Mouse (Mus musculus) ZHBTc4 (cell line): ENCODE data around the gene Kat8.
A peak's percentile ranks its signal among the peaks of the same experiment; 100 is the strongest.
"Not testable (repeated sequence)": the region's sequence is repeated elsewhere in the genome, so short reads cannot be mapped to it uniquely, and the experiment has no call there.

Experiments
- DNase-seq: peaks from one replicate; pipeline ENCODE4 v3.0.0-alpha.2; 2011; ENCODE audit warnings: low read depth, low spot score

Kat8 gene

GRCm38 (mm10) chr7:127931351-127932135 lies 19.2 kb downstream of the Kat8 start:
- DNase-seq, result peak; percentile 83

GRCm38 (mm10) chr7:127932273-127933031 lies 20.1 kb downstream of the Kat8 start:
- DNase-seq, result peak; percentile 73

DNA sequence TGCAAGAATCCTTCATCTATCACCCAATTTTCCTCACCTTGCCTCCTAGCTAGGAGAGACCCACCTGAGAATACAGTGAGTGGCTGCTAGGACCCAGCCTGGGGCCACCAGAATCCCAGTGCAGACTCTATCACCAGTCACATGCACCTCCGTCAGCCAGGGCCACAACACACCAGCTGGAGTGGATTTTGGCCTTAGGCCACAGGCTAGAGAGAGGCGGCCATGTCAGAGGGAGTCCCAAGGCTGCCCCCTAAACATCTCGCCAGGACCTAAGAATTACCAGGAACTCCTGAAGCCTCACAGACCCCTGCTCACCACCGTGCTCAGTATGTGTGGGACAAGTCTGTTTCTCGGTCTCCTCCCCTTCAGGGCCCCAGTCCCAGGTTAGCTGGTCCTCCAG lies 21.8 kb downstream of the Kat8 start:
- DNase-seq, result no peak

DNA sequence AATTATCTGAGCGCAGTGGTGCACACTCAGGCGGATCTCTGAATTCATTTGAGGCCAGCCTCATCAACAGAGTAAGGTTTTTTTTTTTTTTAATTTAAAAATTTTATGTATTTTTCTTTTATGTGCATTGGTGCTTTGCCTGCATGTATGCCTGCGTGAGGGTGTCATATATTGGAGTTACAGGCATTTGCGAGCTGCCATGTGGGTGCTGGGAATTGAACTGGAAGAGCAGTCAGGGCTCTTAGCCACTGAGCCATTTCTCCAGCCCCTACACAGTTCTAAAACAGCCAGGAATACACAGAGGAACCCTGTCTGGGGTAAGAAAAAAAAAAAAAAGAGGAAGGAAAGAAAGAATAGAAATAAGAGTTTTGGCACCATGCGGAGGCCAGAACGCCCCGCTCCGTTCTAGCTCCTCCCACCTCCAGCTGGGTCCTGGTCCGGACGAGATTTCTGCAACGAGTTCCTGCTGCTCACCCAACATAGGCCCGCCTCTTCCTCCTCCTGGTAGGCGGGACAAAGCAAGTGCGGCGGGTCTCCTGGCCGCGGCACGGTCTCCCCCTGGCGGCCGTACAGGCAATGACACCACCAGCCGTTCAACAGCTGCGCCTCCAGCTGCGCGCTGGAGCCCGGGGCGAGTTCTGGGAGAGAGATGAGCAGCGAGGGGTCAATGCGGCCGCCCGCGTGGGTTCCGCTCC lies 22.9 kb downstream of the Kat8 start:
- peak; percentile 98 for DNase-seq

DNA sequence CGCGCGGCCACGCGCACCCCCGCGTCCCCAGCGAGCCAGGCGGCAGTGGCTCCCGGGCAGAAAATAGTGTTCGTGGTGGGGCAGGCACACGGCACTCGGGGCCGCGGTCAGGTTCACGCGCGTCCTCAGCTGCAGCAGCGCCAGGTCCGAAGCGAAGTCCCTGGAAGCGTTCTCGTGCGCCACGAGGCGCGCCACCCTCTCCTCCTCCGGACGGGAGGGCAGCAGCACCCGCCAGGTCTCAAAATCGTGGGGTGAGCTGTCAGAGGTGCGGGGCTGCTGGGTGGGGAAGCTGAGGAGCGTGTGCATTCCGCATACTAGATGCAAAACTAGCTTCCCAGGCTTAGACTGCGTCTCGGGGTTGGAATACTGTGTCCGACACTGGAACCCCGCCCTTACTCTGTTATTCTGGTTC lies 23.4 kb downstream of the Kat8 start:
- peak; percentile 74 for DNase-seq

DNA sequence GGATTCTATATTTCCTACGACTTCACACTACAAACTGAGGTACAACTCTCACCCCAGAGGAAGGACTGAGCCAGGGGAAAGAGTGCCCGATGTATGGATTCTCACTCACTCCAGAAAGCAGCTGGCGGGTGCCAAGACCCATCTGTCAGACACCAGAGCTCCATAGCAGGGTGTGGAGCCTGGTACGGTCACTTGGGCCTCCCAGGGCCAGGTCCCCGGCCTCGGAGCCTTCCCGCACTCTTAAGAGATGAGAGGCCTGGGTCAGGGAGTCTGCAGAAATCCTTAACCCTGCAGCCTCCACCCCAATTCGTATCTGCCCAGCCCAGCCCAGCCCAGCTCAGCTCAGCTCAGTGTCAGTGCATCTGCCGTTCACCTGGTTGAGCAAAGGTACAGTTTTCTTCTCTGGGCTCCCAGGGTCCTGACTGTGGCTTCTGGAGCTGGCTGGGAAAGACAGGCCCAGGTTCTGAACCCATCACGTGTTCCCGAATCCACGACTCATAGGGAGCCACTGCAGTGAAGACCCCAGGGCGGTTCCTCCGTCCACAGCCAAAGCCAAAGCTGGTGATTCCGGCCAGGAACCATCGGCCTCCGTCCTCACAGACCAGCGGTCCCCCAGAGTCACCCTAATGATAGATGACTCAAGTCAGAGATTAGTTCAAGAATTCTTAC lies 24.0 kb downstream of the Kat8 start:
- DNase-seq, result peak; percentile 17

DNA sequence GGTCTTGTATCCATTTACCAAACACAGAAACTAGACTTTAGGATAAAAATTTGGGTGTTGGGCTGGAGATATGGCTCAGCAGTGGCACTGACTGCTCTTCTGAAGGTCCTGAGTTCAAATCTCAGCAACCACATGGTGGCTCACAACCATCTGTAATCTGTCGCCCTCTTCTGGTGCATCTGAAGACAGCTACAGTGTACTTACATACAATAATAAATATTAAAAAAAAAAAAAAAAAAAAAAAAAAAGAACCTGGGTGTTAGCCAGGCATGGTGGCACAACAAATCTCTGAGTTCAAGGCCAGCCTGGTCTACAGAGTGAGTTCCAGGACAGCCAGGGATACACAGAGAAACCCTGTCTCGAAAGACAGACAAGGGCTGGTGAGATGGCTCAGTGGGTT lies 29.8 kb downstream of the Kat8 start:
- DNase-seq, result not testable (repeated sequence)

GRCm38 (mm10) chr7:127944614-127945013 lies 32.3 kb downstream of the Kat8 start:
- peak; percentile 59 for DNase-seq

DNA sequence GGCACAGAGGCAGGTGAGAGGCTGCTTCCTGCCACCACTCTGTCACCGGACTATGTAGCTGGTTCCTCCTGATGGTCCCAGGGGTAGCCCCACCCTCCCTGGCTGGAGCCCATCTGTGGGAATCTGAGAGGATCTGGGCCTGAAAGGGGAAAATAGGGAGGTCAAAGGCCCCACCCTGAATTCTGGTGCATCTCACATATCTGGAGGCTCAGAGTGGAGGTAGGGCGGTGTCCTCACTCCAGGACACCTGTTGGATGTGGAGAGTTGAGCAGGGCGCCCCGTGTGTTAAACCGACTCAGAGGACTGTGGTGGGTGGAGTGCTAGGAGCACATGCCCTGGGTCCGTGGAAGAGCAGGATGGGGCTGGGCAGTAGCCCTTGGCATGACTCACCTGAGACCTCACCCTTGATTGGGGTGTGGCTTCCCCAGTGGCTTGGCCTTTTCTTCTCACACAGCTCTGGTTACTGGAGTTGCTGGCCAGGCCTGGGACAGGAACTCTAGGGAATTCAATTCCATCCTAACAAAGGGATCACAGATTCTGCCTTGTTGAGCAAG lies 34.2 kb downstream of the Kat8 start, which contains the start of gene Prss36:
Prss36 (minus strand) TSS at position 256 of the 554 bp plus-strand sequence.
- no peak for DNase-seq

- peak; percentile 51 for DNase-seq
Measured at GRCm38 (mm10) chr7:127952864-127953581, 40.7 kb downstream of the Kat8 start.

DNA sequence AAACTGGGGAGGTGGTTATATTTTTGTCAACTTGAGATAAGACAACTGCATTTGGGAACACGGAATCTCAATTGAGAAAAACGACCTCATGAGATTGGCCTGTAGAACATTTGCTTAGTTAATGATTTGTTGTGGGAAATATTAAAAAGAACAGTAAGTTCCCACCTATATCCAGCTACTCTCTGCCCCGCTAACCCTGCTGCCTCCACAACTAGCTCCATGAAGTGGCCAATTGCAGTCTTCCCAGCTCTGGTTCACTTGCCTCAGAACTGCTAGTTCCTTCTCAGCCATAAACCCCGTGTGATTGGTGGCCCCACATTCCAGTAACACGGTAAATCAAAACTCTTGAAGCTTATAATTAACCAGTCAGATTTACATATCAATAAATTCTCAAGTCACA lies 47.0 kb downstream of the Kat8 start:
- DNase-seq, result no peak

GRCm38 (mm10) chr7:127966371-127966918 lies 54.1 kb downstream of the Kat8 start:
- peak; percentile 62 for DNase-seq

GRCm38 (mm10) chr7:127967004-127967921 lies 54.9 kb downstream of the Kat8 start, which contains the start of gene Fus:
Fus (plus strand) TSS chr7:127967457.
- peak; percentile 97 for DNase-seq

DNA sequence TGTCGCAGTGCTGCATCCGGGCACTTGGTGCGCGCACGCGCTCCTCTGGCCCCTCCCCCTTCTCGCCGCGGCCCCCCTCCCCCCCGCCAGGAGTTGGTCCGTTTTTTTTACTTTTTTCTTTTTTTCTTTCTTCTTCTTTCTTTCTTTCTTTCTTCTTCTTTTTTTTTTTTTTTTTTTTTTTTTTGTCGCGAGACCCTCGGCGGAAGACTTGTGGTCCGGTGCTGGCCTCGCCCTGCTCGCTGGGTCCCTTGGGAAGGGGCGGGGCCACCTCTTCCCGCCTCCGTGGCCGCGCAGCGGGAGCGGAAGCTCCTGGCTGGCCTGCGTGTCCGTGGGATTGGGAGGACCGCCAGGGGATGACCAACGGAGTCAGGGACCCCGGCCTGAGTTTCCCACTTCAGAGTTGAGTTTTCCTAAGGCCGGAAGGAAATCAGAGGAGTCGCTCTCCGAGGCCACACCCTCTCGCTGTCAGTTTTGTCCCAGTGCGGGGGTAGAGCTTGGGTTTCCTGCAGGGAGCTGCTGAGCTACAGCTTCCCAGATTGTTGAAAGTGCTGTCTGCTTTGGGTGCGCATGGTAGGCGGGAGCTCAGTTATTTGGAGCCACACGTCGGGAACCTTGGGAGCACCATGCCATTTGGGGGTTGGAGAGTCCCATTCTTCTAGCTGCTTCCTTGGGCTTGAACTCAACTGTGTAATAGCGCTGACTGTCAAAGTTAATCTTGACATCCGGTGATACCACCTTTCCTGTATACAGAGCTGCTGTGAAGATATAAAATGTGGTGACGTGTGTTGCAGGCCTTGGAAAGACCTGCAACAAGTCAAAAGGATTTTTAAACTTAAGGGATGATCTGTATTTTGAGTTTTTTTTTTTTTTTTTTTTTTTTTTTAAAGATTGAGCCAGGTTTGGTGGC lies 55.9 kb downstream of the Kat8 start:
- peak; percentile 87 for DNase-seq

DNA sequence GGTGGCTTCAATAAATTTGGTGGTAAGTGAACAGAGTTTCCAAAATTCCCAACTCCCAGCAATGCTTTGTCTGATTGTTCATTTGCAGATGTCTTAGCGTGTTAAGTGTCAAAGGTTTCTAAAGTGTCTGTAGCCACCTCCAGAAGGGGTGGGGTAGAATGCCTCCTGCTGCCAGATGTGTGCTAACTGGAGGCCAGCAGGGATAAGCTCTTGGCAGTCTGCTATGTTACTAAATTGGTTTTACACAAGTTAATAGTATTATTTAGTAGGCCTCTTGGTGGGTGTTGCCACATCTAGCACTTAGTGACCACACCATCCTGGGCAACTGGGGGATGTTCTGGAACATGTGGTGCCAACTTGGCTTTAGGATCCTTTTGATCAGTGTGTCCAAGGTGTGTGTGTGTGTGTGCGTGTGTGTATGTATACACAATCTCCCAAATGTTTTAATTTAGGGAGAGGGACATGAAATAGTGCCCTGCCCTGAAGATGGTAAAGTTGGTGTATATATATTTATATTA lies 62.2 kb downstream of the Kat8 start:
- DNase-seq, result peak; percentile 22
